Mouse (Mus musculus): ENCODE results near the gene Tnfrsf1a. TPM values are rescaled to one million over a fixed set of nuclear protein-coding genes. Genes with fewer than 3 reads are reported as not detected.
A peak's percentile ranks its signal among the peaks of the same experiment; 100 is the strongest.

The Tnfrsf1a gene
- polyA plus RNA-seq, 1 experiment from 2014 or later, result 75.3 TPM

- DNase-seq (ENCODE audit: low spot score), result no peak
- no peaks in the 10 kb centered on the region for H3K9me3 ChIP-seq (ENCODE audit: control insufficient read depth, low read length)
- H3K4me3 ChIP-seq (ENCODE audit: low read depth, low read length), result no peak overlapping the region
- H3K9ac ChIP-seq (ENCODE audit: low read length), result no peak overlapping the region
- no peaks in the 10 kb centered on the region for H3K36me3 ChIP-seq (ENCODE audit: control insufficient read depth, insufficient read depth, low read length)
- no peak for TF ChIP-seq EP300 (optimal IDR thresholded peaks at IDR 0.05)
- peak; percentile 9; the same call in 1 of the 2 replicates for TF ChIP-seq CTCF (IDR thresholded peaks at IDR 0.05; ENCODE audit: low read depth)
- 0 out of 2 replicates have a peak, but pooled peaks cover 2% of the 10 kb centered on the region for H3K4me1 ChIP-seq (replicated peaks; ENCODE audit: control insufficient read depth, insufficient read depth)
- no peak overlapping the region for H3K4me2 ChIP-seq (replicated peaks; ENCODE audit: low read depth)
- ATAC-seq (ENCODE audit: low FRiP score, low TSS enrichment), result no peak
- H3K27ac ChIP-seq (replicated peaks), result peak overlapping the region; percentile 71
- H3K27me3 ChIP-seq (ENCODE audit: control insufficient read depth, insufficient read depth, low read length), result no peaks in the 10 kb centered on the region
Measured at GRCm38 (mm10) chr6:125319919-125320296, 29.3 kb upstream of the Tnfrsf1a start.

- ATAC-seq (ENCODE audit: low FRiP score, low TSS enrichment), result peak; percentile 25; the same call in 1 of the 2 replicates
- H3K4me2 ChIP-seq (replicated peaks; ENCODE audit: low read depth), result peak within 1 kb of the TSS; percentile 45
Measured at GRCm38 (mm10) chr6:125320323-125320722, 28.8 kb upstream of the Tnfrsf1a start, which contains the start of gene Scnn1a. Gene Scnn1a (plus strand): TSS chr6:125320659.

GRCm38 (mm10) chr6:125321114-125321855 lies 27.9 kb upstream of the Tnfrsf1a start:
- H3K9ac ChIP-seq (ENCODE audit: low read length), result peak overlapping the region; percentile 38
- no peak for TF ChIP-seq EP300 (optimal IDR thresholded peaks at IDR 0.05)
- TF ChIP-seq CTCF (IDR thresholded peaks at IDR 0.05; ENCODE audit: low read depth), result no peak
- 17% methylated on average over 26 of the region's 26 CpGs for WGBS
- ATAC-seq (ENCODE audit: low FRiP score, low TSS enrichment), result peak; percentile 63
- H3K4me1 ChIP-seq (replicated peaks; ENCODE audit: control insufficient read depth, insufficient read depth), result 0 out of 2 replicates have a peak, but pooled peaks cover 2% of the 10 kb centered on the region
- no peaks in the 10 kb centered on the region for H3K27me3 ChIP-seq (ENCODE audit: control insufficient read depth, insufficient read depth, low read length)
- peak; percentile 71 for DNase-seq (ENCODE audit: low spot score)
- no peaks in the 10 kb centered on the region for H3K9me3 ChIP-seq (ENCODE audit: control insufficient read depth, low read length)
- H3K36me3 ChIP-seq (ENCODE audit: control insufficient read depth, insufficient read depth, low read length), result no peaks in the 10 kb centered on the region
- H3K27ac ChIP-seq (replicated peaks), result peak overlapping the region; percentile 82
- H3K4me3 ChIP-seq (ENCODE audit: low read depth, low read length), result peak overlapping the region; percentile 22
- H3K4me2 ChIP-seq (replicated peaks; ENCODE audit: low read depth), result peak overlapping the region; percentile 45

More at GRCm38 (mm10) chr6:125320323-125320722, 28.8 kb upstream of the Tnfrsf1a start, which contains the start of gene Scnn1a:
- Histone ChIP-seq H3K36me3 (ENCODE audit: control insufficient read depth, insufficient read depth, low read length) (no peaks in the 10 kb centered on the region), H3K9me3 (ENCODE audit: control insufficient read depth, low read length) (no peaks in the 10 kb centered on the region), H3K4me3 (ENCODE audit: low read depth, low read length) (peak within 1 kb of the TSS; percentile 22), H3K9ac (ENCODE audit: low read length) (peak within 1 kb of the TSS; percentile 38), H3K27ac (replicated peaks) (peak within 1 kb of the TSS; percentile 82), H3K27me3 (ENCODE audit: control insufficient read depth, insufficient read depth, low read length) (no peaks in the 10 kb centered on the region), H3K4me1 (replicated peaks; ENCODE audit: control insufficient read depth, insufficient read depth) (0 out of 2 replicates have a peak, but pooled peaks cover 2% of the 10 kb centered on the region)
- WGBS, result 88% methylated on average over 1 of the region's 1 CpGs
- peak; percentile 45 for DNase-seq (ENCODE audit: low spot score)
- no peak for TF ChIP-seq CTCF (IDR thresholded peaks at IDR 0.05; ENCODE audit: low read depth)
- no peak for TF ChIP-seq EP300 (optimal IDR thresholded peaks at IDR 0.05)

- TF ChIP-seq EP300 (optimal IDR thresholded peaks at IDR 0.05) (no peak), CTCF (IDR thresholded peaks at IDR 0.05; ENCODE audit: low read depth) (no peak)
- no peaks in the 10 kb centered on the region for H3K36me3 ChIP-seq (ENCODE audit: control insufficient read depth, insufficient read depth, low read length)
- H3K27me3 ChIP-seq (ENCODE audit: control insufficient read depth, insufficient read depth, low read length), result no peaks in the 10 kb centered on the region
- no peaks in the 10 kb centered on the region for H3K9me3 ChIP-seq (ENCODE audit: control insufficient read depth, low read length)
- peak overlapping the region; percentile 45 for H3K4me2 ChIP-seq (replicated peaks; ENCODE audit: low read depth)
- peak overlapping the region; percentile 65; the same call in 1 of the 2 replicates for H3K27ac ChIP-seq (replicated peaks)
- H3K9ac ChIP-seq (ENCODE audit: low read length), result 0 out of 2 replicates have a peak overlapping the region, but pooled peaks have one; percentile 13
- ATAC-seq (ENCODE audit: low FRiP score, low TSS enrichment), result peak; percentile 25; the same call in 1 of the 2 replicates
- WGBS, result 49% methylated on average over 13 of the region's 13 CpGs
- 0 out of 2 replicates have a peak, but pooled peaks cover 2% of the 10 kb centered on the region for H3K4me1 ChIP-seq (replicated peaks; ENCODE audit: control insufficient read depth, insufficient read depth)
- peak; percentile 49 for DNase-seq (ENCODE audit: low spot score)
- 0 out of 2 replicates have a peak overlapping the region, but pooled peaks have one; percentile 22 for H3K4me3 ChIP-seq (ENCODE audit: low read depth, low read length)
Measured at GRCm38 (mm10) chr6:125322794-125323193, 26.4 kb upstream of the Tnfrsf1a start.

GRCm38 (mm10) chr6:125323547-125323946 lies 25.6 kb upstream of the Tnfrsf1a start:
- 47% methylated on average over 6 of the region's 6 CpGs for WGBS
- Histone ChIP-seq H3K4me2 (replicated peaks; ENCODE audit: low read depth) (no peak overlapping the region), H3K4me3 (ENCODE audit: low read depth, low read length) (no peak overlapping the region), H3K4me1 (replicated peaks; ENCODE audit: control insufficient read depth, insufficient read depth) (0 out of 2 replicates have a peak, but pooled peaks cover 2% of the 10 kb centered on the region), H3K27me3 (ENCODE audit: control insufficient read depth, insufficient read depth, low read length) (no peaks in the 10 kb centered on the region), H3K27ac (replicated peaks) (0 out of 2 replicates have a peak overlapping the region, but pooled peaks have one; percentile 53), H3K36me3 (ENCODE audit: control insufficient read depth, insufficient read depth, low read length) (no peaks in the 10 kb centered on the region), H3K9me3 (ENCODE audit: control insufficient read depth, low read length) (no peaks in the 10 kb centered on the region), H3K9ac (ENCODE audit: low read length) (no peak overlapping the region)
- no peak for TF ChIP-seq CTCF (IDR thresholded peaks at IDR 0.05; ENCODE audit: low read depth)
- TF ChIP-seq EP300 (optimal IDR thresholded peaks at IDR 0.05), result no peak
- no peak for DNase-seq (ENCODE audit: low spot score)
- no peak for ATAC-seq (ENCODE audit: low FRiP score, low TSS enrichment)

- Histone ChIP-seq H3K9ac (ENCODE audit: low read length) (no peak overlapping the region), H3K4me2 (replicated peaks; ENCODE audit: low read depth) (no peak overlapping the region), H3K4me1 (replicated peaks; ENCODE audit: control insufficient read depth, insufficient read depth) (0 out of 2 replicates have a peak, but pooled peaks cover 2% of the 10 kb centered on the region), H3K36me3 (ENCODE audit: control insufficient read depth, insufficient read depth, low read length) (no peaks in the 10 kb centered on the region), H3K27me3 (ENCODE audit: control insufficient read depth, insufficient read depth, low read length) (no peaks in the 10 kb centered on the region), H3K9me3 (ENCODE audit: control insufficient read depth, low read length) (no peaks in the 10 kb centered on the region), H3K4me3 (ENCODE audit: low read depth, low read length) (no peak overlapping the region), H3K27ac (replicated peaks) (no peak overlapping the region)
- DNase-seq (ENCODE audit: low spot score) (no peak), ATAC-seq (ENCODE audit: low FRiP score, low TSS enrichment) (no peak)
- no peak for TF ChIP-seq CTCF (IDR thresholded peaks at IDR 0.05; ENCODE audit: low read depth)
- TF ChIP-seq EP300 (optimal IDR thresholded peaks at IDR 0.05), result no peak
- 45% methylated on average over 6 of the region's 6 CpGs for WGBS
Measured at GRCm38 (mm10) chr6:125325337-125325736, 23.8 kb upstream of the Tnfrsf1a start.

All from stomach, postnatal 0 days (tissue).